Mouse (Mus musculus) C2C12 (cell line): ENCODE measurements around the gene Fdxr. TPM values are rescaled to one million over a fixed set of nuclear protein-coding genes. Genes with fewer than 3 reads are reported as not detected.

Experiments used
- H3K27me3 ChIP-seq: one replicate; pipeline ENCODE4 v1.6.1; 2011; ENCODE audit not compliant: control insufficient read depth, insufficient read depth, insufficient read length
- H3K36me3 ChIP-seq: one replicate; pipeline ENCODE4 v1.6.1; 2011; ENCODE audit not compliant: control insufficient read depth, insufficient read depth
- H3K4me3 ChIP-seq: one replicate; pipeline ENCODE4 v1.5.1; 2011; ENCODE audit warnings: mild to moderate bottlenecking, control low read depth; ENCODE audit not compliant: poor library complexity, insufficient read depth, severe bottlenecking
- H3K79me2 ChIP-seq: one replicate; pipeline ENCODE4 v1.6.1; 2011; ENCODE audit not compliant: control insufficient read depth, insufficient read depth
- H3K79me3 ChIP-seq: one replicate; pipeline ENCODE4 v1.6.1; 2011; ENCODE audit warnings: low read depth, control low read depth
- H3ac ChIP-seq: one replicate; pipeline ENCODE3; 2011; ENCODE audit warnings: low read depth; ENCODE audit not compliant: control insufficient read depth, insufficient read length
- CEBPB ChIP-seq: IDR thresholded peaks from one replicate; pipeline ENCODE4 v1.6.1; 2011; ENCODE audit warnings: low read depth, mild to moderate bottlenecking, control low read depth, moderate library complexity
- CTCF ChIP-seq: IDR thresholded peaks from one replicate; pipeline ENCODE4 v1.5.1; 2011; ENCODE audit not compliant: control insufficient read depth, insufficient read depth, insufficient read length
- FOSL1 ChIP-seq: IDR thresholded peaks from one replicate; pipeline ENCODE4 v1.8.0; 2011; ENCODE audit warnings: mild to moderate bottlenecking, low read length; ENCODE audit not compliant: poor library complexity, insufficient read depth, severe bottlenecking
- MAX ChIP-seq: IDR thresholded peaks from one replicate; pipeline ENCODE4 v1.6.1; 2011; ENCODE audit warnings: mild to moderate bottlenecking, control low read depth
- MYOD1 ChIP-seq: IDR thresholded peaks from one replicate; pipeline ENCODE4 v1.6.1; 2011; ENCODE audit warnings: low read depth; ENCODE audit not compliant: control insufficient read depth, insufficient read length
- MYOG ChIP-seq: IDR thresholded peaks from one replicate; pipeline ENCODE4 v1.6.1; 2011; ENCODE audit not compliant: control insufficient read depth, insufficient read length; ENCODE audit errors: extremely low read depth
- USF1 ChIP-seq: IDR thresholded peaks from one replicate; pipeline ENCODE4 v1.6.1; 2011; ENCODE audit warnings: low read depth, mild to moderate bottlenecking, control low read depth, moderate library complexity
- polyA plus RNA-seq: library from polyadenylated mRNA; unstranded; fragments of >200 nt; fragmentation: generic; extraction: Trizol; gene quantifications from one replicate; pipeline ENCODE4 v1.2.1, GENCODE M21; 2012; ENCODE audit warnings: missing spikeins

Fdxr gene
- polyA plus RNA-seq, 1 experiment = 10.7 TPM

- H3K4me3 ChIP-seq = no peak overlapping the region
- H3K36me3 ChIP-seq = no peaks in the 10 kb centered on the region
- no peaks in the 10 kb centered on the region for H3K79me2 ChIP-seq
- no peak overlapping the region for H3ac ChIP-seq
- H3K79me3 ChIP-seq = no peaks in the 10 kb centered on the region
- H3K27me3 ChIP-seq = no peaks in the 10 kb centered on the region
- TF ChIP-seq CEBPB = no peak
- TF ChIP-seq MYOD1 = no peak
- no peak for TF ChIP-seq FOSL1
- no peak for TF ChIP-seq MYOG
- no peak for TF ChIP-seq MAX
- no peak for TF ChIP-seq USF1
- no peak for TF ChIP-seq CTCF
These were observed 2.7 kb downstream of the Fdxr start for GRCm38 (mm10) chr11:115274178-115274577.

DNA sequence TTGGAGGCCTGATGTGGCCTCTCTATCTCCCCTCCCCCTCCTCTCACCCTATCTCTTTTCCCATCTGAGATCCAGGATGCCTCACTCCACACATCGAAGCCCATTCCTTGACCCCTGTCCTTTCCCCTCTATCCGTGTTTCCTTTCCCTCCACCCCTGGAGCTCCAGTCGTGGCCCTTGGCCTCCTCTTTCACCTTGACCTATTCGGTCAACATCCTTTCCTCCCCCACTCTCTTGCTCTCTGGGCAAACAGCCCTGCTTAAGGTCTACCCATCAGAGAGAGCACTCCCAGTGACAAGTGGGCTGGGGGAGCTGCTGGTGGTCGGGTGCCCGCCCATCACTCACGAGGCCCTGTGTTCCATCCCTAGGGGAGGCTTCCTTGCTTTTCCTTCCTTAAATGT is 3.1 kb downstream of the Fdxr start:
- Histone ChIP-seq H3K4me3 (no peak overlapping the region), H3K79me2 (no peaks in the 10 kb centered on the region), H3K36me3 (peaks cover under 1% of the 10 kb centered on the region), H3K27me3 (no peaks in the 10 kb centered on the region), H3K79me3 (no peaks in the 10 kb centered on the region), H3ac (no peak overlapping the region)
- TF ChIP-seq MAX = no peak
- no peak for TF ChIP-seq CEBPB
- no peak for TF ChIP-seq FOSL1
- TF ChIP-seq CTCF = no peak
- TF ChIP-seq MYOG = no peak
- no peak for TF ChIP-seq MYOD1
- TF ChIP-seq USF1 = no peak

DNA sequence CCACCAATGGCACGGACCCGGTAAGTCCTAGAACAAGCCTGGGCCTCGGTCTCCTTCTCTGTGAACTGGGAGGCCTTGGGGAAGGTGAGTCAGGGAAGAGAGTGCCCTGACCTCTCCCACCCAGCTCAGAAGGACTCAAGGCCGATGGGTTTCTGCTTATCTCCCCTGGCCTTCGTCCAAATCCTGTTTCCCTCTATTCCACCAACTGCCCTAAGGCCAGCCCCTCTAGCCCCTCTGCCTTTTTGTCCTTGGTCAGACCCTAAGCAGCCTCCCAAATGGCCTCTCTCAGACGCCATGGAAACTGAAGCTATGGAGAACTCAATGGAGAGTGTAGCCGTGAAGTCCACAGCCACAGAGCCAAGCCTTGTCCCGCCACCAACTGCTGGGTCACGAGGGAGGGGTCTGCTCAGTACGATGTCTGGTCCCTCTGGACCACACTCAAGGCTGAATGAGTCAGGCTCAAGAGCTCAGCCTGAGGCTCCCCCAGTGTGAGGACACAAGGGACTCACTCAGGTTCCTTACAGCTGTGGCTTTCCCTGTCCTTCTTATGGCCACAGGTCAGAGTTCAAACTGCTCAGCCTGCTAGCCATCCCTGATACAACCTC is 3.9 kb downstream of the Fdxr start:
- TF ChIP-seq MYOG = no peak
- no peak for TF ChIP-seq FOSL1
- TF ChIP-seq CEBPB = no peak
- no peak for TF ChIP-seq CTCF
- TF ChIP-seq USF1 = no peak
- TF ChIP-seq MYOD1 = no peak
- no peak for TF ChIP-seq MAX
- H3K79me2 ChIP-seq = no peaks in the 10 kb centered on the region
- no peaks in the 10 kb centered on the region for H3K79me3 ChIP-seq
- H3K36me3 ChIP-seq = peaks cover 3% of the 10 kb centered on the region
- no peak overlapping the region for H3ac ChIP-seq
- H3K27me3 ChIP-seq = no peaks in the 10 kb centered on the region
- no peak overlapping the region for H3K4me3 ChIP-seq

GRCm38 (mm10) chr11:115271481-115271880 is 5.4 kb downstream of the Fdxr start:
- H3K79me3 ChIP-seq = no peaks in the 10 kb centered on the region
- H3K36me3 ChIP-seq = peaks cover 3% of the 10 kb centered on the region
- H3ac ChIP-seq = no peak overlapping the region
- H3K27me3 ChIP-seq = peaks cover 12% of the 10 kb centered on the region
- H3K79me2 ChIP-seq = no peaks in the 10 kb centered on the region
- H3K4me3 ChIP-seq = no peak overlapping the region
- TF ChIP-seq MYOG = no peak
- TF ChIP-seq MYOD1 = no peak

DNA sequence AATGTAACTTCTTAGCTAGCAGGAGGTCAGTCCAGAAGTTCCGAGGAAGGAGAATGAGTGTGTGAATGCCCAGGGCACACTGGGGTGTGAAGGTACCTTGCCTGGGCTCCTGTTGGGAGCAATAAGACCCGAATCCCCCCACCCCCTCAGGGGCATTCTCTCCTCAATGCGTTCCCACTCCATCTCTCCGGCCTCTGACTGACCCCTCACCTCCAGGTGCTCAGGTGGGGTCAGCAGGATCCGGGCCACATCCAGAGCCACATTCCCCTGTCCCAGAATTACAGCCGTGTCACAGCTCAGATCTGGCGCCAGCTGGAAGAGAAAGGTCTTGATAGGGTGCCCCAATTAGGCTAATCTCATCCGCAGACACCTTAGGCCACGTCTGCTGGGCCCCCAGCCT is 5.8 kb downstream of the Fdxr start:
- peaks cover 3% of the 10 kb centered on the region for H3K36me3 ChIP-seq
- peaks cover 16% of the 10 kb centered on the region for H3K27me3 ChIP-seq
- no peaks in the 10 kb centered on the region for H3K79me3 ChIP-seq
- no peak overlapping the region for H3ac ChIP-seq
- no peak overlapping the region for H3K4me3 ChIP-seq
- H3K79me2 ChIP-seq = no peaks in the 10 kb centered on the region
- TF ChIP-seq MYOD1 (no peak), USF1 (no peak), CTCF (no peak), FOSL1 (no peak), CEBPB (no peak), MAX (no peak), MYOG (no peak)

- no peaks in the 10 kb centered on the region for H3K79me2 ChIP-seq
- peaks cover 23% of the 10 kb centered on the region for H3K27me3 ChIP-seq
- H3ac ChIP-seq = no peak overlapping the region
- H3K4me3 ChIP-seq = no peak overlapping the region
- H3K36me3 ChIP-seq = peaks cover 3% of the 10 kb centered on the region
- no peaks in the 10 kb centered on the region for H3K79me3 ChIP-seq
- TF ChIP-seq CTCF (peak; percentile 77), CEBPB (no peak), FOSL1 (no peak)
These were observed 6.5 kb downstream of the Fdxr start for GRCm38 (mm10) chr11:115270148-115270861.
